In genomic region chr3:10085396-10086119, GRCm38 (mm10) we compare ENCODE assay signal across 10 mouse cellular contexts. TPM values are rescaled to one million over a fixed set of nuclear protein-coding genes. Genes with fewer than 3 reads are reported as not detected.
DNase-seq lines count a peak whose midpoint lies in the region; ATAC-seq and TF ChIP-seq lines count a peak whose summit lies in the region.
"Had no signal": no experiment of that assay in that cellular context is flagged by ENCODE, and none has a peak within 500 bp of the region (broad histone marks: within the 10 kb centered on the region; RNA-seq: fewer than 3 reads in every experiment).

No protein-coding gene starts in this region.

- no peak overlapping the region for H3K4me2 ChIP-seq in lung, embryonic 16.5 days (ENCODE audit: low read depth, low read length)

- whole genome bisulfite sequencing in lung, embryonic 16.5 days, result 60% methylated on average over 7 of the region's 7 CpGs
- WGBS in cerebellum, adult 2 months, result 51% methylated on average over 7 of the region's 7 CpGs

- no peak overlapping the region for H3K27ac ChIP-seq in lung, embryonic 16.5 days (ENCODE audit: low read length)
- H3K27ac ChIP-seq in cerebellum, adult 2 months (ENCODE audit: insufficient read depth, low read length), result no peak overlapping the region
- H3K27ac ChIP-seq: left cerebral cortex, adult 2 months had no signal

- H3K36me3 ChIP-seq in lung, embryonic 16.5 days (ENCODE audit: control insufficient read depth, insufficient read depth, low read length), result no peaks in the 10 kb centered on the region
- H3K36me3 ChIP-seq: G1E had no signal

- TF ChIP-seq CTCF in cerebellum, adult 2 months (IDR thresholded peaks at IDR 0.05; ENCODE audit: borderline replicate concordance, insufficient read depth, low read depth, low read length), result no peak

- no peak overlapping the region for H3K4me3 ChIP-seq in lung, embryonic 16.5 days (ENCODE audit: low read length)
- no peak overlapping the region for H3K4me3 ChIP-seq in cerebellum, adult 2 months (replicated peaks; ENCODE audit: insufficient read depth, low read depth, low read length)
- H3K4me3 ChIP-seq: left cerebral cortex, adult 2 months had no signal

- no peak for TF ChIP-seq POLR2A in cerebellum, adult 2 months (IDR thresholded peaks at IDR 0.05; ENCODE audit: borderline replicate concordance, insufficient read depth, low read length)

- peak; percentile 13 for DNase-seq in kidney, adult 9 months
- no peak for DNase-seq in kidney, adult 18-20 months
- DNase-seq in NIH3T3 (ENCODE audit: low read depth), result peak; percentile 79
- DNase-seq in adrenal gland, postnatal 4 days (ENCODE audit: low spot score in 2 of 2), result peak; percentile 22 to 47
- DNase-seq in cerebellum, adult 2 months, result no peak
- no peak for DNase-seq in cerebellum, adult 9-10 months
- DNase-seq in spleen, postnatal 4 days (ENCODE audit: low spot score in 2 of 2), result no peak

- H3K27me3 ChIP-seq in lung, embryonic 16.5 days (ENCODE audit: control insufficient read depth, insufficient read depth, low read depth, low read length), result no peaks in the 10 kb centered on the region
- no peaks in the 10 kb centered on the region; the same call in 1 of the 2 replicates for H3K27me3 ChIP-seq in cerebellum, adult 2 months (ENCODE audit: control insufficient read depth, insufficient read depth, low read length)

- ATAC-seq in lung, embryonic 16.5 days (ENCODE audit: low read depth), result 0 out of 2 replicates have a peak, but pooled peaks have one; percentile 26

- H3K9ac ChIP-seq in lung, embryonic 16.5 days (ENCODE audit: low read length), result no peak overlapping the region

- H3K4me1 ChIP-seq in lung, embryonic 16.5 days (replicated peaks; ENCODE audit: control insufficient read depth, insufficient read depth, low read length), result no peaks in the 10 kb centered on the region
- H3K4me1 ChIP-seq in cerebellum, adult 2 months (ENCODE audit: control insufficient read depth, insufficient read depth, low read length), result peaks cover 11% of the 10 kb centered on the region

- H3K9me3 ChIP-seq in lung, embryonic 16.5 days (ENCODE audit: control insufficient read depth, low read length), result no peaks in the 10 kb centered on the region
- H3K9me3 ChIP-seq: G1E had no signal

RNA-seq across cellular contexts. Expression of gene Gm9833, which starts 2.4 kb away (rescaled TPM):
- 1 to 10 TPM; 5.4 to 7.1 TPM for total RNA-seq in adrenal gland, postnatal 4 days (2021)
- polyA plus RNA-seq in lung, embryonic 16.5 days (2015; fragmentation: Nextera tagmentation; extraction: Ambion mirVana), result 3.3 and 3.8 TPM in 2 replicates
- 4.2 and 4.7 TPM in 2 replicates for polyA plus RNA-seq in cerebellum, adult 2 months (2012; rRNA removed)

Comparison
In these comparisons a context has a peak if more than half of its experiments do, and no peak if none do; other contexts are left out.
1. DNase-seq: peak in kidney, adult 9 months (single experiment), NIH3T3 (single experiment) and adrenal gland, postnatal 4 days (2 of 2); none in kidney, adult 18-20 months (single experiment), cerebellum, adult 2 months (0 of 2), cerebellum, adult 9-10 months (single experiment) and spleen, postnatal 4 days (0 of 2).